11 mouse cellular contexts compared by ENCODE assay signal in genomic region chr9:119082039-119082438, GRCm38 (mm10). TPM values are rescaled to one million over a fixed set of nuclear protein-coding genes. Genes with fewer than 3 reads are reported as not detected.
DNase-seq lines count a peak whose midpoint lies in the region; ATAC-seq and TF ChIP-seq lines count a peak whose summit lies in the region.
"Had no signal": no experiment of that assay in that cellular context is flagged by ENCODE, and none has a peak within 500 bp of the region (broad histone marks: within the 10 kb centered on the region; RNA-seq: fewer than 3 reads in every experiment).

No protein-coding gene starts in this region.

- peaks cover 41% of the 10 kb centered on the region for H3K36me3 ChIP-seq in heart, embryonic 13.5 days
- peaks cover 26% of the 10 kb centered on the region for H3K36me3 ChIP-seq in hindbrain, embryonic 13.5 days
- H3K36me3 ChIP-seq in midbrain, postnatal 0 days (ENCODE audit: insufficient read depth, low read length) = peaks cover 12% of the 10 kb centered on the region; the same call in 1 of the 2 replicates

- ATAC-seq in heart, embryonic 13.5 days (ENCODE audit: extremely low read depth, insufficient number of reproducible peaks, low FRiP score, low TSS enrichment) = no peak
- peak; percentile 85 for ATAC-seq in hindbrain, embryonic 13.5 days (ENCODE audit: low FRiP score)
- ATAC-seq in midbrain, postnatal 0 days (ENCODE audit: low FRiP score) = peak; percentile 65; the same call in 1 of the 2 replicates
- ATAC-seq in inflammation-experienced regulatory T-cells, adult 6 months = no peak

- peaks cover 45% of the 10 kb centered on the region for H3K4me1 ChIP-seq in heart, embryonic 13.5 days
- peaks cover 29% of the 10 kb centered on the region for H3K4me1 ChIP-seq in hindbrain, embryonic 13.5 days (replicated peaks)
- H3K4me1 ChIP-seq in midbrain, postnatal 0 days (ENCODE audit: insufficient read depth, low read length) = no peaks in the 10 kb centered on the region

- no peak for TF ChIP-seq CTCF in midbrain, postnatal 0 days (IDR thresholded peaks at IDR 0.05)

- H3K4me3 ChIP-seq in heart, embryonic 13.5 days = no peak overlapping the region
- no peak overlapping the region for H3K4me3 ChIP-seq in hindbrain, embryonic 13.5 days
- H3K4me3 ChIP-seq in midbrain, postnatal 0 days (ENCODE audit: low read depth, low read length) = no peak overlapping the region
- H3K4me3 ChIP-seq: megakaryocyte, embryonic 14.5 days had no signal

- peak overlapping the region; percentile 71 for H3K27ac ChIP-seq in heart, embryonic 13.5 days (replicated peaks)
- H3K27ac ChIP-seq in hindbrain, embryonic 13.5 days = peak overlapping the region; percentile 71
- H3K27ac ChIP-seq in midbrain, postnatal 0 days (ENCODE audit: low read depth, low read length) = no peak overlapping the region

- DNase-seq in heart, adult 11 months = no peak
- peak; percentile 61 for DNase-seq in embryo, embryonic 11 days
- DNase-seq in midbrain, postnatal 0 days (ENCODE audit: low spot score) = peak; percentile 45
- DNase-seq in layer of hippocampus, adult 18-20 months (ENCODE audit: low spot score in 2 of 2) = no peak
- DNase-seq in testis, postnatal 10 days (ENCODE audit: low spot score) = no peak
- DNase-seq: cerebellum, adult 18-20 months had no signal

- no peaks in the 10 kb centered on the region for H3K27me3 ChIP-seq in heart, embryonic 13.5 days (replicated peaks)
- no peaks in the 10 kb centered on the region for H3K27me3 ChIP-seq in hindbrain, embryonic 13.5 days
- no peaks in the 10 kb centered on the region for H3K27me3 ChIP-seq in midbrain, postnatal 0 days (ENCODE audit: insufficient read depth, low read length)

- 30% methylated on average over 8 of the region's 8 CpGs for WGBS in heart, embryonic 13.5 days
- WGBS in hindbrain, embryonic 13.5 days = 2% methylated on average over 8 of the region's 8 CpGs
- WGBS in midbrain, postnatal 0 days = 5% methylated on average over 8 of the region's 8 CpGs

- H3K9ac ChIP-seq in heart, embryonic 13.5 days = no peak overlapping the region; the same call in 1 of the 2 replicates
- peak overlapping the region; percentile 59 for H3K9ac ChIP-seq in hindbrain, embryonic 13.5 days
- H3K9ac ChIP-seq in midbrain, postnatal 0 days (replicated peaks; ENCODE audit: low read length, poor library complexity, severe bottlenecking) = 0 out of 2 replicates have a peak overlapping the region, but pooled peaks have one; percentile 15

- H3K4me2 ChIP-seq in heart, embryonic 13.5 days = no peak overlapping the region
- no peak overlapping the region for H3K4me2 ChIP-seq in hindbrain, embryonic 13.5 days
- H3K4me2 ChIP-seq in midbrain, postnatal 0 days (ENCODE audit: low read depth, low read length, poor library complexity, severe bottlenecking) = no peak overlapping the region

- H3K9me3 ChIP-seq in heart, embryonic 13.5 days = no peaks in the 10 kb centered on the region
- H3K9me3 ChIP-seq in hindbrain, embryonic 13.5 days = no peaks in the 10 kb centered on the region
- H3K9me3 ChIP-seq in midbrain, postnatal 0 days (ENCODE audit: low read length) = no peaks in the 10 kb centered on the region
- H3K9me3 ChIP-seq: megakaryocyte, embryonic 14.5 days had no signal

RNA-seq across cellular contexts. Expression of gene Plcd1, which starts 11.3 kb away (rescaled TPM):
- polyA plus RNA-seq in heart, embryonic 13.5 days (2015; fragmentation: Nextera tagmentation; extraction: Ambion mirVana) = 15.8 and 16.5 TPM in 2 replicates
- 22.5 and 23.8 TPM in 2 replicates for polyA plus RNA-seq in hindbrain, embryonic 13.5 days (2015; fragmentation: Nextera tagmentation; extraction: Ambion mirVana)
- total RNA-seq in midbrain, postnatal 0 days (2014; rRNA removed) = 12.2 and 17.4 TPM in 2 replicates
- 10.9 and 11.8 TPM in 2 replicates for polyA plus RNA-seq in midbrain, postnatal 0 days (2015; fragmentation: Nextera tagmentation; extraction: Ambion mirVana)
- 1 to 10 TPM; 8.4 to 9.1 TPM for total RNA-seq in layer of hippocampus, adult 18-20 months (2021)
- polyA plus RNA-seq in inflammation-experienced regulatory T-cells, adult 6 months (2017; shearing (Covaris generic)) = 1 to 10 TPM in 2 of 3 experiments, under 1 TPM in 1; 0.34 to 1.9 (median 1.8) TPM
- total RNA-seq: granulocyte monocyte progenitor cell, adult 5-6 weeks had no signal

RNA-seq across cellular contexts. Expression of gene Dlec1, which starts 20.2 kb away (rescaled TPM):
- polyA plus RNA-seq in heart, embryonic 13.5 days (2015; fragmentation: Nextera tagmentation; extraction: Ambion mirVana) = 0.21 and 0.29 TPM in 2 replicates
- polyA plus RNA-seq in hindbrain, embryonic 13.5 days (2015; fragmentation: Nextera tagmentation; extraction: Ambion mirVana) = 0.38 and 1.5 TPM in 2 replicates
- 2.8 and 3.3 TPM in 2 replicates for total RNA-seq in midbrain, postnatal 0 days (2014; rRNA removed)
- polyA plus RNA-seq in midbrain, postnatal 0 days (2015; fragmentation: Nextera tagmentation; extraction: Ambion mirVana) = 0.91 and 0.95 TPM in 2 replicates
- 1 to 10 TPM; 2.8 to 3.3 TPM for total RNA-seq in layer of hippocampus, adult 18-20 months (2021)
- under 1 TPM in 2 of 3 experiments, not detected in 1; 0.15 to 0.34 TPM for polyA plus RNA-seq in inflammation-experienced regulatory T-cells, adult 6 months (2017; shearing (Covaris generic))

RNA-seq across cellular contexts. Expression of gene Vill, which starts 29.5 kb away (rescaled TPM):
- polyA plus RNA-seq in heart, embryonic 13.5 days (2015; fragmentation: Nextera tagmentation; extraction: Ambion mirVana) = 10.6 and 11.5 TPM in 2 replicates
- polyA plus RNA-seq in hindbrain, embryonic 13.5 days (2015; fragmentation: Nextera tagmentation; extraction: Ambion mirVana) = 4.2 TPM in 2 replicates
- 2.8 and 10.5 TPM in 2 replicates for total RNA-seq in midbrain, postnatal 0 days (2014; rRNA removed)
- polyA plus RNA-seq in midbrain, postnatal 0 days (2015; fragmentation: Nextera tagmentation; extraction: Ambion mirVana) = 3.8 and 4.7 TPM in 2 replicates
- 1 to 10 TPM in 1 of 2 experiments, under 1 TPM in 1; 0.71 to 1.3 TPM for total RNA-seq in layer of hippocampus, adult 18-20 months (2021)
- 10 to 100 TPM; 17.6 to 20.9 (median 17.8) TPM for polyA plus RNA-seq in inflammation-experienced regulatory T-cells, adult 6 months (2017; shearing (Covaris generic))

Comparison
In these comparisons a context has a peak if more than half of its experiments do, and no peak if none do; other contexts are left out.
1. ATAC-seq: peak in hindbrain, embryonic 13.5 days (single experiment) and midbrain, postnatal 0 days (single experiment); none in heart, embryonic 13.5 days (single experiment) and inflammation-experienced regulatory T-cells, adult 6 months (single experiment).
2. DNase-seq: peak in embryo, embryonic 11 days (single experiment) and midbrain, postnatal 0 days (single experiment); none in heart, adult 11 months (single experiment), layer of hippocampus, adult 18-20 months (0 of 2) and testis, postnatal 10 days (single experiment).